Mouse (Mus musculus): ENCODE measurements around the gene Ranbp3l.

- TF ChIP-seq POLR2A (IDR thresholded peaks at IDR 0.05; ENCODE audit: insufficient read depth, low read length) (no peak), CTCF (IDR thresholded peaks at IDR 0.05; ENCODE audit: low read depth, low read length) (no peak)
These were observed 106.9 kb downstream of the Ranbp3l start for GRCm38 (mm10) chr15:9074671-9075070.

All from ES-Bruce4 (cell line).